In the genomic region with DNA sequence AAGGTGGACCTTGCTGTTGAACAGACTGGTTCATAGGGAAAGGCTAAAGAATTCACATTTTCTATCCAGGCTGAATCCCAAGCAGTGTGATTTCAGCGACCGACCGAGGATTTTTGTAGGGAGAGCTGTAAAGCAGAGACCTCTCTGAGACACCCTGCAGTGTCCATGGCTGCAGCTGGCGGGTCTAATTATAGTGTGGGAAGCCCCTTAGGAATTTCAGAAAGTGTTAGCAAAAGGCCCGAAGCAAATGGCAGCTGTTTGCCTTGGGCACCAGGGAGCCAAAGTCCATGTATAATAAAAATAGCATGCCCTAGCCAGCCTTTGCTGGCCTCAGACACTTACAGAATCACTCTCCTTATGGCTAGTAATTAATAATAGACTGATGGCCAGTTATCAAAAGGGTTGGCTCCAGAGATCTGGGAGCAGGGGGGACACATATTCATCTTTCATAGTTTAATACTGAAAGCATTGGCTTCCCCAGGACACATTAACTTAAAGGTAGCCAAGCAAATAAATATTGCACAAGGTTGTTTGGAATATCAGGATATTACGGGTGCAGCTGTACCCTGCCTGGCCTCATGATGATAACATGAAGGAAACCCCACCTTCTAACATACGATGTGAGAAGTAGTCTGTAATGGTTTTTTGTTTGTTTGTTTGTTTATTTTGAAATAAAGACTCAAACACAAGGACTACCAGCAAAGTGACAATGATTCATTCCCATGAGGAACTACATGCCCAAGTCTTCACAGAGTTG, we compare ENCODE assay signal across 8 mouse cellular contexts.
DNase-seq lines count a peak whose midpoint lies in the region; ATAC-seq and TF ChIP-seq lines count a peak whose summit lies in the region.

No protein-coding gene starts in this region.

- peaks cover 23% of the 10 kb centered on the region for H3K4me1 ChIP-seq in cerebellum, adult 2 months (ENCODE audit: control insufficient read depth, insufficient read depth, low read length)
- H3K4me1 ChIP-seq in embryonic facial prominence, embryonic 10.5 days, result peaks cover 40% of the 10 kb centered on the region
- peaks cover 32% of the 10 kb centered on the region for H3K4me1 ChIP-seq in hindbrain, embryonic 10.5 days (replicated peaks)
- peaks cover 21% of the 10 kb centered on the region for H3K4me1 ChIP-seq in midbrain, embryonic 12.5 days

- TF ChIP-seq CTCF in cerebellum, adult 2 months (IDR thresholded peaks at IDR 0.05; ENCODE audit: borderline replicate concordance, insufficient read depth, low read depth, low read length), result no peak

- peak overlapping the region; percentile 43 for H3K4me2 ChIP-seq in midbrain, embryonic 12.5 days (replicated peaks)

- no peak for TF ChIP-seq POLR2A in cerebellum, adult 2 months (IDR thresholded peaks at IDR 0.05; ENCODE audit: borderline replicate concordance, insufficient read depth, low read length)

- no peak for DNase-seq in cerebellum, adult 2 months
- no peak for DNase-seq in cerebellum, adult 9-11 months
- no peak for DNase-seq in embryonic facial prominence, embryonic 10.5 days (ENCODE audit: low spot score)
- DNase-seq in hindbrain, embryonic 10.5 days (ENCODE audit: low spot score), result peak; percentile 53
- DNase-seq in thymus, postnatal 14 days, result no peak
- no peak for DNase-seq in urinary bladder, postnatal 4 days (ENCODE audit: low spot score in 2 of 2)
- no peak for DNase-seq in layer of hippocampus, postnatal 36 days

- ATAC-seq in midbrain, embryonic 12.5 days (ENCODE audit: low FRiP score, low read depth), result peak; percentile 81

- 0 out of 2 replicates have a peak overlapping the region, but pooled peaks have one; percentile 35 for H3K27ac ChIP-seq in cerebellum, adult 2 months (ENCODE audit: insufficient read depth, low read length)
- peak overlapping the region; percentile 31; the same call in 1 of the 2 replicates for H3K27ac ChIP-seq in embryonic facial prominence, embryonic 10.5 days (replicated peaks)
- peak overlapping the region; percentile 79 for H3K27ac ChIP-seq in hindbrain, embryonic 10.5 days
- peak overlapping the region; percentile 85 for H3K27ac ChIP-seq in midbrain, embryonic 12.5 days (replicated peaks)

- no peaks in the 10 kb centered on the region for H3K9me3 ChIP-seq in embryonic facial prominence, embryonic 10.5 days
- H3K9me3 ChIP-seq in hindbrain, embryonic 10.5 days, result no peaks in the 10 kb centered on the region
- H3K9me3 ChIP-seq in midbrain, embryonic 12.5 days, result no peaks in the 10 kb centered on the region

- H3K4me3 ChIP-seq in cerebellum, adult 2 months (replicated peaks; ENCODE audit: insufficient read depth, low read depth, low read length), result no peak overlapping the region
- peak overlapping the region; percentile 26; the same call in 1 of the 2 replicates for H3K4me3 ChIP-seq in embryonic facial prominence, embryonic 10.5 days
- H3K4me3 ChIP-seq in hindbrain, embryonic 10.5 days, result 0 out of 2 replicates have a peak overlapping the region, but pooled peaks have one; percentile 11
- H3K4me3 ChIP-seq in midbrain, embryonic 12.5 days, result no peak overlapping the region

- no peaks in the 10 kb centered on the region for H3K27me3 ChIP-seq in cerebellum, adult 2 months (ENCODE audit: control insufficient read depth, insufficient read depth, low read length)
- no peaks in the 10 kb centered on the region for H3K27me3 ChIP-seq in embryonic facial prominence, embryonic 10.5 days (replicated peaks; ENCODE audit: low read depth, poor library complexity, severe bottlenecking)
- no peaks in the 10 kb centered on the region for H3K27me3 ChIP-seq in hindbrain, embryonic 10.5 days (ENCODE audit: insufficient read depth, poor library complexity, severe bottlenecking)
- no peaks in the 10 kb centered on the region for H3K27me3 ChIP-seq in midbrain, embryonic 12.5 days

- 31% methylated on average over 7 of the region's 7 CpGs for WGBS in cerebellum, adult 2 months
- 34% methylated on average over 7 of the region's 7 CpGs for WGBS in embryonic facial prominence, embryonic 10.5 days
- 31% methylated on average over 7 of the region's 7 CpGs for WGBS in hindbrain, embryonic 10.5 days
- WGBS in midbrain, embryonic 12.5 days, result 27% methylated on average over 7 of the region's 7 CpGs

- no peaks in the 10 kb centered on the region for H3K36me3 ChIP-seq in embryonic facial prominence, embryonic 10.5 days (replicated peaks)
- H3K36me3 ChIP-seq in hindbrain, embryonic 10.5 days, result no peaks in the 10 kb centered on the region
- H3K36me3 ChIP-seq in midbrain, embryonic 12.5 days, result no peaks in the 10 kb centered on the region

- no peak overlapping the region for H3K9ac ChIP-seq in midbrain, embryonic 12.5 days (replicated peaks)

Comparison
In these comparisons a context has a peak if more than half of its experiments do, and no peak if none do; other contexts are left out.
1. H3K27ac ChIP-seq: peak in every context shown above with its lines; median percentile 85 in midbrain, embryonic 12.5 days; 79 in hindbrain, embryonic 10.5 days; 35 in cerebellum, adult 2 months; 31 in embryonic facial prominence, embryonic 10.5 days.
2. H3K4me3 ChIP-seq: peak in embryonic facial prominence, embryonic 10.5 days (single experiment) and hindbrain, embryonic 10.5 days (single experiment); none in cerebellum, adult 2 months (single experiment) and midbrain, embryonic 12.5 days (single experiment).